Mouse (Mus musculus): ENCODE results near the gene Tnfrsf25.

The Tnfrsf25 gene

GRCm38 (mm10) chr4:152115921-152116612 lies at the start of gene Tnfrsf25:
Tnfrsf25 (plus strand) TSS chr4:152115934.
- DNase-seq (ENCODE audit: low spot score): no peak

GRCm38 (mm10) chr4:152067280-152067679 lies 48.5 kb upstream of the Tnfrsf25 start:
- DNase-seq (ENCODE audit: low spot score): no peak

- DNase-seq (ENCODE audit: low spot score): no peak
Measured at GRCm38 (mm10) chr4:152068166-152068724, 47.5 kb upstream of the Tnfrsf25 start.

GRCm38 (mm10) chr4:152069245-152069644 lies 46.5 kb upstream of the Tnfrsf25 start:
- DNase-seq (ENCODE audit: low spot score): no peak

- DNase-seq (ENCODE audit: low spot score): no peak
Measured at GRCm38 (mm10) chr4:152070494-152071396, 45.0 kb upstream of the Tnfrsf25 start.

GRCm38 (mm10) chr4:152072121-152072601 lies 43.6 kb upstream of the Tnfrsf25 start, which contains the start of gene Plekhg5:
Plekhg5 (plus strand) TSS chr4:152072498.
- no peak for DNase-seq (ENCODE audit: low spot score)

GRCm38 (mm10) chr4:152072655-152073054 lies 43.1 kb upstream of the Tnfrsf25 start:
- no peak for DNase-seq (ENCODE audit: low spot score)

GRCm38 (mm10) chr4:152073715-152074114 lies 42.0 kb upstream of the Tnfrsf25 start:
- DNase-seq (ENCODE audit: low spot score): no peak

- DNase-seq (ENCODE audit: low spot score): no peak
Measured at GRCm38 (mm10) chr4:152074548-152074947, 41.2 kb upstream of the Tnfrsf25 start.

GRCm38 (mm10) chr4:152077191-152077590 lies 38.5 kb upstream of the Tnfrsf25 start:
- no peak for DNase-seq (ENCODE audit: low spot score)

GRCm38 (mm10) chr4:152078105-152078530 lies 37.6 kb upstream of the Tnfrsf25 start:
- no peak for DNase-seq (ENCODE audit: low spot score)

GRCm38 (mm10) chr4:152079261-152079660 lies 36.5 kb upstream of the Tnfrsf25 start:
- no peak for DNase-seq (ENCODE audit: low spot score)

GRCm38 (mm10) chr4:152079931-152080330 lies 35.8 kb upstream of the Tnfrsf25 start:
- no peak for DNase-seq (ENCODE audit: low spot score)

- no peak for DNase-seq (ENCODE audit: low spot score)
Measured at GRCm38 (mm10) chr4:152083611-152084220, 32.0 kb upstream of the Tnfrsf25 start.

GRCm38 (mm10) chr4:152084616-152085015 lies 31.1 kb upstream of the Tnfrsf25 start:
- no peak for DNase-seq (ENCODE audit: low spot score)

GRCm38 (mm10) chr4:152086505-152087210 lies 29.1 kb upstream of the Tnfrsf25 start:
- DNase-seq (ENCODE audit: low spot score): no peak

- no peak for DNase-seq (ENCODE audit: low spot score)
Measured at GRCm38 (mm10) chr4:152087211-152088081, 28.3 kb upstream of the Tnfrsf25 start.

GRCm38 (mm10) chr4:152088133-152088532 lies 27.6 kb upstream of the Tnfrsf25 start:
- no peak for DNase-seq (ENCODE audit: low spot score)

GRCm38 (mm10) chr4:152088556-152089120 lies 27.1 kb upstream of the Tnfrsf25 start:
- no peak for DNase-seq (ENCODE audit: low spot score)

- DNase-seq (ENCODE audit: low spot score): no peak
Measured at GRCm38 (mm10) chr4:152090191-152090590, 25.5 kb upstream of the Tnfrsf25 start.
